Mouse (Mus musculus): ENCODE measurements around the gene Cdk14. TPM values are rescaled to one million over a fixed set of nuclear protein-coding genes. Genes with fewer than 3 reads are reported as not detected.

The Cdk14 gene
- polyA plus RNA-seq, 1 experiment: 14.8 TPM

DNA sequence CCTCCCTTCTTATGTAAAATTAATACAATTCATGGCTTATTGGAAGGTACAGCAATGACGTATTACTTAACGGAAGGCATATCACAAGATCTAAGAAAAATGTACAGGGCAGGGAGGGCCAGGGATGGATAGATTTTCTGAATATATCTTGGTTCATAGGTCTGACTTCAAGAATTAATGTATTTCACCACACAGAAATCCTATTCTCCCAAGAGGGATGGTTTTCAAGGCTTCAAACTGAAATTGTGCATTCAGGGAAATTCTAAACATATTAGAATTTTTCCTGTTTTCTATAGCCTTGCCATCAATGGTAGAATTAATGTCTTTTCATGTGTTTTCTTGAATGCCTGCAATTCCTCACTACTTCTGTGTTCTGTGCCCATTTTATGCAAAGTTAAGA lies 593.2 kb downstream of the Cdk14 start:
- TF ChIP-seq CTCF (IDR thresholded peaks at IDR 0.05; ENCODE audit: low read depth, low read length): no peak
- TF ChIP-seq EP300 (IDR thresholded peaks at IDR 0.05; ENCODE audit: insufficient read depth, low read depth, low read length): no peak
- no peak for TF ChIP-seq POLR2A (IDR thresholded peaks at IDR 0.05; ENCODE audit: insufficient read depth, low read length)
- Histone ChIP-seq H3K9me3 (replicated peaks; ENCODE audit: control insufficient read depth, insufficient read depth, low read length, poor library complexity, severe bottlenecking) (no peaks in the 10 kb centered on the region), H3K9ac (ENCODE audit: low read depth, poor library complexity, severe bottlenecking) (no peak overlapping the region), H3K4me3 (ENCODE audit: low read depth, low read length) (no peak overlapping the region), H3K27ac (ENCODE audit: insufficient read depth, low read length) (no peak overlapping the region), H3K27me3 (ENCODE audit: control insufficient read depth, insufficient read depth, low read length, poor library complexity, severe bottlenecking) (no peaks in the 10 kb centered on the region), H3K36me3 (ENCODE audit: control insufficient read depth, insufficient read depth, low read length, poor library complexity, severe bottlenecking) (no peaks in the 10 kb centered on the region), H3K4me1 (ENCODE audit: control insufficient read depth, insufficient read depth, low read length) (no peaks in the 10 kb centered on the region)

GRCm38 (mm10) chr5:4825951-4826350 lies 594.2 kb downstream of the Cdk14 start:
- no peak overlapping the region for H3K9ac ChIP-seq (ENCODE audit: low read depth, poor library complexity, severe bottlenecking)
- no peak overlapping the region for H3K4me3 ChIP-seq (ENCODE audit: low read depth, low read length)
- no peak for TF ChIP-seq POLR2A (IDR thresholded peaks at IDR 0.05; ENCODE audit: insufficient read depth, low read length)
- TF ChIP-seq EP300 (IDR thresholded peaks at IDR 0.05; ENCODE audit: insufficient read depth, low read depth, low read length): no peak
- TF ChIP-seq CTCF (IDR thresholded peaks at IDR 0.05; ENCODE audit: low read depth, low read length): no peak
- no peak overlapping the region for H3K27ac ChIP-seq (ENCODE audit: insufficient read depth, low read length)
- no peaks in the 10 kb centered on the region for H3K27me3 ChIP-seq (ENCODE audit: control insufficient read depth, insufficient read depth, low read length, poor library complexity, severe bottlenecking)
- H3K9me3 ChIP-seq (replicated peaks; ENCODE audit: control insufficient read depth, insufficient read depth, low read length, poor library complexity, severe bottlenecking): no peaks in the 10 kb centered on the region
- no peaks in the 10 kb centered on the region for H3K4me1 ChIP-seq (ENCODE audit: control insufficient read depth, insufficient read depth, low read length)
- H3K36me3 ChIP-seq (ENCODE audit: control insufficient read depth, insufficient read depth, low read length, poor library complexity, severe bottlenecking): no peaks in the 10 kb centered on the region

DNA sequence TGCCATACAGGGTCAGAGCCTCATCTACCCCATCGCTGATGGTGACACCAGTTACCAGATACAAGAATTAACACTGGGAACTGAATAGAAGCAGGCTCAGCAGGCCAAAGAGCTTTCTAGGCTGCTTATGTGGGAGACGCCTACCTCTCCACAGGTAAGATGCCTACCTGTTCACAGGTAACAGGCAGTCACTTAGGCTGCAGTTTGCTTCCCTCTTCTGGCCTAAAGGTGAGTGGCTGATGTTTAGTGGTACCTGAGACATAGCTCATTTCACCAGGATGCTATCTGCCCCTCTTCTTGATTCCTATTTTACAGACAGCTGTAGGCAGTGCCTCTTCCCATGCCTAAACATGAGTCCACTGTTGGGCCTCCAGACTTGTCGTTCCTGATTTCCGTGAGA lies 595.0 kb downstream of the Cdk14 start:
- no peaks in the 10 kb centered on the region for H3K9me3 ChIP-seq (replicated peaks; ENCODE audit: control insufficient read depth, insufficient read depth, low read length, poor library complexity, severe bottlenecking)
- no peaks in the 10 kb centered on the region for H3K36me3 ChIP-seq (ENCODE audit: control insufficient read depth, insufficient read depth, low read length, poor library complexity, severe bottlenecking)
- H3K4me1 ChIP-seq (ENCODE audit: control insufficient read depth, insufficient read depth, low read length): no peaks in the 10 kb centered on the region
- no peak for TF ChIP-seq CTCF (IDR thresholded peaks at IDR 0.05; ENCODE audit: low read depth, low read length)
- no peak for TF ChIP-seq POLR2A (IDR thresholded peaks at IDR 0.05; ENCODE audit: insufficient read depth, low read length)
- TF ChIP-seq EP300 (IDR thresholded peaks at IDR 0.05; ENCODE audit: insufficient read depth, low read depth, low read length): no peak
- no peak overlapping the region for H3K9ac ChIP-seq (ENCODE audit: low read depth, poor library complexity, severe bottlenecking)
- H3K27me3 ChIP-seq (ENCODE audit: control insufficient read depth, insufficient read depth, low read length, poor library complexity, severe bottlenecking): no peaks in the 10 kb centered on the region
- H3K4me3 ChIP-seq (ENCODE audit: low read depth, low read length): no peak overlapping the region
- no peak overlapping the region for H3K27ac ChIP-seq (ENCODE audit: insufficient read depth, low read length)

DNA sequence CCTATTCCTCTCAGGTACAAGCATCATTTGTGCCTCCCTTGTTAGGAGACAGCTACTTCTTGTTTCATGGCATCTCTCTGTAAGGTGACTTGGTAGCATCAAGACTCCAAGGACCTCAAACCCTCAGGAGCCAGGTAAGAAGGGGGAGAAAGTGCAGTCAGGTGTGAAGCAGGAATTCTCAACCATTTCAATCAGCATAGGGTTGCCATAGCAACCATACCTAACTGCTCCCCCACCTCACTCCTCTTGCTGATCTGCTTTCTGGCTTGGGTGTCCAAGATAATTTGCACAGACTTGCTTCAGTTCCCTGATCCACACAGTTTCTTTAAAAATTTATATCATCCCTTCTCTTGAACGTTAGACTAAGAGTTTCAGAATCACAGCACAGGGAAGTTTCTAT lies 595.9 kb downstream of the Cdk14 start:
- TF ChIP-seq EP300 (IDR thresholded peaks at IDR 0.05; ENCODE audit: insufficient read depth, low read depth, low read length): no peak
- TF ChIP-seq POLR2A (IDR thresholded peaks at IDR 0.05; ENCODE audit: insufficient read depth, low read length): no peak
- no peak overlapping the region for H3K4me3 ChIP-seq (ENCODE audit: low read depth, low read length)
- H3K36me3 ChIP-seq (ENCODE audit: control insufficient read depth, insufficient read depth, low read length, poor library complexity, severe bottlenecking): no peaks in the 10 kb centered on the region
- H3K4me1 ChIP-seq (ENCODE audit: control insufficient read depth, insufficient read depth, low read length): no peaks in the 10 kb centered on the region
- no peak overlapping the region for H3K27ac ChIP-seq (ENCODE audit: insufficient read depth, low read length)
- no peaks in the 10 kb centered on the region for H3K9me3 ChIP-seq (replicated peaks; ENCODE audit: control insufficient read depth, insufficient read depth, low read length, poor library complexity, severe bottlenecking)
- H3K27me3 ChIP-seq (ENCODE audit: control insufficient read depth, insufficient read depth, low read length, poor library complexity, severe bottlenecking): no peaks in the 10 kb centered on the region
- H3K9ac ChIP-seq (ENCODE audit: low read depth, poor library complexity, severe bottlenecking): no peak overlapping the region

DNA sequence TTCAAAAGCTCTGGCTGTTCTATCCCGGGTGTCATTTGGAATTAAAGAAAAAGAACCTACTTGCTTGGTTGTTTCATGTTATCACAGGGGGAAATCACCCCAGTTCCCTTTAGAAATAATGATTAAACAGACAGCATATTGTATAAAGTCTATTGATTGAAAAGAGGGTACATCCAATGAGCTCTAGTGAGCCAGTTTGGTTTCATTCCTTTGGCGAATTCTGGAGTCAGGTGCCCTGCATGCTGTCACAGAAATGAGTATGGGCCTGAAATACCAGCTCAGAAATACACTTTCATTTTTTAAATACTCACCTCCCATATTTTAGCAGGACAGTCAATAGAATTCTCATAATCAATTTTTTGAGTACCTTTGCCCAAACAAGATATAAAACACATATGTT lies 598.1 kb downstream of the Cdk14 start:
- Histone ChIP-seq H3K36me3 (ENCODE audit: control insufficient read depth, insufficient read depth, low read length, poor library complexity, severe bottlenecking) (no peaks in the 10 kb centered on the region), H3K4me1 (ENCODE audit: control insufficient read depth, insufficient read depth, low read length) (no peaks in the 10 kb centered on the region), H3K9me3 (replicated peaks; ENCODE audit: control insufficient read depth, insufficient read depth, low read length, poor library complexity, severe bottlenecking) (no peaks in the 10 kb centered on the region), H3K27me3 (ENCODE audit: control insufficient read depth, insufficient read depth, low read length, poor library complexity, severe bottlenecking) (no peaks in the 10 kb centered on the region), H3K4me3 (ENCODE audit: low read depth, low read length) (no peak overlapping the region), H3K27ac (ENCODE audit: insufficient read depth, low read length) (no peak overlapping the region), H3K9ac (ENCODE audit: low read depth, poor library complexity, severe bottlenecking) (no peak overlapping the region)
- no peak for TF ChIP-seq POLR2A (IDR thresholded peaks at IDR 0.05; ENCODE audit: insufficient read depth, low read length)
- no peak for TF ChIP-seq CTCF (IDR thresholded peaks at IDR 0.05; ENCODE audit: low read depth, low read length)
- no peak for TF ChIP-seq EP300 (IDR thresholded peaks at IDR 0.05; ENCODE audit: insufficient read depth, low read depth, low read length)

- H3K9me3 ChIP-seq (replicated peaks; ENCODE audit: control insufficient read depth, insufficient read depth, low read length, poor library complexity, severe bottlenecking): no peaks in the 10 kb centered on the region
- no peak overlapping the region for H3K9ac ChIP-seq (ENCODE audit: low read depth, poor library complexity, severe bottlenecking)
- TF ChIP-seq EP300 (IDR thresholded peaks at IDR 0.05; ENCODE audit: insufficient read depth, low read depth, low read length): no peak
- TF ChIP-seq CTCF (IDR thresholded peaks at IDR 0.05; ENCODE audit: low read depth, low read length): no peak
- no peak for TF ChIP-seq POLR2A (IDR thresholded peaks at IDR 0.05; ENCODE audit: insufficient read depth, low read length)
- no peaks in the 10 kb centered on the region for H3K4me1 ChIP-seq (ENCODE audit: control insufficient read depth, insufficient read depth, low read length)
- H3K36me3 ChIP-seq (ENCODE audit: control insufficient read depth, insufficient read depth, low read length, poor library complexity, severe bottlenecking): no peaks in the 10 kb centered on the region
- no peak overlapping the region for H3K4me3 ChIP-seq (ENCODE audit: low read depth, low read length)
- H3K27me3 ChIP-seq (ENCODE audit: control insufficient read depth, insufficient read depth, low read length, poor library complexity, severe bottlenecking): no peaks in the 10 kb centered on the region
- H3K27ac ChIP-seq (ENCODE audit: insufficient read depth, low read length): no peak overlapping the region
Observed at GRCm38 (mm10) chr5:4821368-4821771, 598.7 kb downstream of the Cdk14 start.
